Mouse (Mus musculus): Measurements from ENCODE around the gene Trappc5. TPM values are rescaled to one million over a fixed set of nuclear protein-coding genes. Genes with fewer than 3 reads are reported as not detected.

The Trappc5 gene
- polyA plus RNA-seq, 1 experiment = 14.2 TPM

DNA sequence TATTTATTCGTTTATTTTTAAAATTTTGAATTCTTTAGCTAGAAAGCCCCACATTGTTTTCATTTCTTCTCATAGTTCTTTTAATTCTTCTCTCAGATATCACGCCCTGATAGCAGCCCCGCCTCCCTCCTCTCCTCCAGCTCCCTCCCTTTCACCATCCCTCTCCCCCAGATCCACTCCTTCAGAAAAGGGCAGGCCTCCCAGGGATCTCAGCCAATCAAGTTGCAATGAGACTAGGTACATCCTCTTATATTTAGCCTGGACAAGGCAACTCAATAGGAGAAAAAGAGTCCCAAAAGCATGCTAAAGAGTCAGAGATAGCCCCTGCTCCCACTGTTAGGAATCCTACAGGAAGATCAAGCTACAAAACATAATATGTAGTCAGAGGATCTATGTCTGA lies 1.4 kb upstream of the Trappc5 start:
- TF ChIP-seq CTCF (IDR thresholded peaks at IDR 0.05; ENCODE audit: low read depth, low read length) (no peak), POLR2A (IDR thresholded peaks at IDR 0.05; ENCODE audit: borderline replicate concordance, low read depth, low read length) (no peak)
- Histone ChIP-seq H3K4me1 (ENCODE audit: control insufficient read depth, insufficient read depth, low read length) (peaks cover 10% of the 10 kb centered on the region), H3K27ac (ENCODE audit: insufficient read depth, low read depth, low read length) (no peak overlapping the region), H3K4me3 (ENCODE audit: insufficient read depth, low read length) (no peak overlapping the region)

DNA sequence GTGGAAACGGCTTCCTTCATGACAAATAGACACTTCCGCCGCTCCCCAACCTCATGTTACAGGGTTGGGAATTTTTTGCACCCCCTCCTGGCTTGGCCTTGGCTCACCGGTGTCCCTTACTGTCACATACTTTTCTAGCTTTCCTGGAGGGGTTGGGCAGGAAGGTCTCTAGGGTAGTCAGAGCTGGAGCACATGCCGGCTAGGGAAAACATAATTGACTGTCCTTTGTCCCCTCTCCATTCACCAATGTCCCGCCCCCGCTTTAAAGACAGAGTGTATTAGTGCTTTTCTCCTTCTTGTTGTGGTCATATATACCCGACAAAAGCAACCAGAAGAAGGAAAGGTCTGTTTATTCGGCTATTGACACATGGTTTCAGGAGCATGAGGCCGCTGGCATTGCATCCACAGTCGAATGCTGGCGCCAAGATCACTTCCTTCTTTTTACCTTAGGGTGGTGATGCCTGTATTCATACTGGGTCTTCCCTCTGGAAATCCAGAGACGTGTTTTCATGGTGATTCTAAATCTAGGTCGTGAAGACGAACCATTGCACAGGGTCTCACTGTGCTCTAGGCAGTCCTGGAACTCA lies 987 bp downstream of the Trappc5 start:
- Histone ChIP-seq H3K4me1 (ENCODE audit: control insufficient read depth, insufficient read depth, low read length) (peaks cover 6% of the 10 kb centered on the region), H3K4me3 (ENCODE audit: insufficient read depth, low read length) (peak overlapping the region; percentile 93), H3K27ac (ENCODE audit: insufficient read depth, low read depth, low read length) (peak overlapping the region; percentile 81)
- TF ChIP-seq CTCF (IDR thresholded peaks at IDR 0.05; ENCODE audit: low read depth, low read length) = no peak
- TF ChIP-seq POLR2A (IDR thresholded peaks at IDR 0.05; ENCODE audit: borderline replicate concordance, low read depth, low read length) = no peak

DNA sequence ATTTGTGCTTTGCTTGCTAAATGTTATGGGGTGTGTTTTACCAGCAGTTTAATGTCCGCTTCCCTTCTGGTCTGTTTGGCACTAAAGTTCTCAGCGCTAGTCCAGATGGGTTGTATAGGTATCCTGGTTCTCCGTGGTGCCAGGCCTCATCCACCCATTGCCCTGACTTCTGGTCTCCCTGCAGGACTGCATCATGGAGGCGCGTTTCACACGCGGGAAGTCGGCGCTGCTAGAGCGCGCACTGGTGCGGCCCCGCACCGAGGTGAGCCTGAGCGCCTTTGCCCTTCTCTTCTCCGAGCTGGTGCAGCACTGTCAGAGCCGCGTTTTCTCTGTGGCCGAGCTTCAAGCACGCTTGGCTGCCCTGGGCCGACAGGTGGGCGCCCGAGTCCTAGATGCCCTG lies 2.7 kb downstream of the Trappc5 start:
- Histone ChIP-seq H3K27ac (ENCODE audit: insufficient read depth, low read depth, low read length) (no peak overlapping the region), H3K4me3 (ENCODE audit: insufficient read depth, low read length) (no peak overlapping the region), H3K4me1 (ENCODE audit: control insufficient read depth, insufficient read depth, low read length) (peaks cover 3% of the 10 kb centered on the region; the same call in 1 of the 2 replicates)
- TF ChIP-seq POLR2A (IDR thresholded peaks at IDR 0.05; ENCODE audit: borderline replicate concordance, low read depth, low read length) (no peak), CTCF (IDR thresholded peaks at IDR 0.05; ENCODE audit: low read depth, low read length) (no peak)

DNA sequence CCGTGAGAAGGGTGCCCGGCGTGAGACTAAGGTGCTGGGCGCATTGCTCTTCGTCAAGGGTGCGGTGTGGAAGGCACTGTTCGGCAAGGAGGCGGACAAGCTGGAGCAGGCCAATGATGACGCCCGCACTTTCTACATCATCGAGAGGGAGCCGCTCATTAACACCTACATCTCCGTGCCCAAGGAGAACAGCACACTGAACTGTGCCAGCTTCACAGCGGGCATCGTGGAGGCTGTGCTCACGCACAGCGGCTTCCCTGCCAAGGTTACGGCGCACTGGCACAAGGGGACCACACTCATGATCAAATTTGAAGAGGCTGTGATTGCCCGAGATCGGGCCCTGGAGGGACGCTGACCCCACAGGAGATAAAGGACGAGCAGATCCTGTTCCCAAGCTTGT lies 3.1 kb downstream of the Trappc5 start:
- no peak for TF ChIP-seq POLR2A (IDR thresholded peaks at IDR 0.05; ENCODE audit: borderline replicate concordance, low read depth, low read length)
- no peak for TF ChIP-seq CTCF (IDR thresholded peaks at IDR 0.05; ENCODE audit: low read depth, low read length)
- peaks cover 3% of the 10 kb centered on the region; the same call in 1 of the 2 replicates for H3K4me1 ChIP-seq (ENCODE audit: control insufficient read depth, insufficient read depth, low read length)
- no peak overlapping the region for H3K27ac ChIP-seq (ENCODE audit: insufficient read depth, low read depth, low read length)
- H3K4me3 ChIP-seq (ENCODE audit: insufficient read depth, low read length) = no peak overlapping the region

DNA sequence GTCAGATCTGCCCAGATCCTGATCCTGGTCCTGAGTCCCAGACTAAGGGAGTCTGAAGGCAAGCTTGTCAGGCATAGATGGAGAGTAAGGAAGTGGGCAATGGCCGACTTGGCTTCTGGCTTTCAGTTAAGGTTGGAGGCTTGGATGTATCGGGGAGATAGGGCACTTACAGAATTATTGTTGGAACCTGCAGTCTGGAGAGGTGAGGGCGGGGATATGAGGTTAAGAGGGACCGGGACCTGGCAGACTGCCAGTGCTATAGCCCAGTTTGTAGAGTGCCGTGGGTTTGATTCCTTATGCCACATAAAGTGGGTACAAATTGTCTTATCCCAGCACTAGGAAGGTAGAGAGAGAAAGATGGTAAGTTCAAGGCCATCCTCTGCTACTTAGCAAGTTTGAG lies 3.6 kb downstream of the Trappc5 start:
- H3K4me3 ChIP-seq (ENCODE audit: insufficient read depth, low read length) = no peak overlapping the region
- TF ChIP-seq CTCF (IDR thresholded peaks at IDR 0.05; ENCODE audit: low read depth, low read length) (no peak), POLR2A (IDR thresholded peaks at IDR 0.05; ENCODE audit: borderline replicate concordance, low read depth, low read length) (no peak)
- H3K27ac ChIP-seq (ENCODE audit: insufficient read depth, low read depth, low read length) = no peak overlapping the region
- peaks cover 3% of the 10 kb centered on the region; the same call in 1 of the 2 replicates for H3K4me1 ChIP-seq (ENCODE audit: control insufficient read depth, insufficient read depth, low read length)

DNA sequence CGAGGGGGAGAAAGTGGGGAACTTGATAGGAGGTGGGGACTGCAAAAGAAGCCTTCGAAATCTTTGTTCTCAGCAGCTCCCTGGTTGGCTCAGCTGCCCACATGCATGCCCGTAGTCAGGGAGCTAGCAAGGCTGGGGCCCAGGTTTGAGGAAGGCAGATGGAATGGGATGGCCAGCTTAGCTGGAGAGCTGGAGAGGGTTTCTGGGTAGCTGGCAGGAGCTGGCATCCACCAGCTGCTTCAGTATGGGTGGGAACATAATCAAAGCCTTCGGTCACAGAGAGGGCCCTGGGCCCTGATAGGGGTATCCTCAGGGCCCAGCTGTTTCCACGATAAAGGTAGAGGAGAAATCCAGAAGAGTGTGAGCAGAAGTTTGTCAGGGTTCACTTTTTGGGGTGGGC lies 6.3 kb downstream of the Trappc5 start:
- H3K4me1 ChIP-seq (ENCODE audit: control insufficient read depth, insufficient read depth, low read length) = no peaks in the 10 kb centered on the region
- no peak overlapping the region for H3K27ac ChIP-seq (ENCODE audit: insufficient read depth, low read depth, low read length)
- no peak overlapping the region for H3K4me3 ChIP-seq (ENCODE audit: insufficient read depth, low read length)
- no peak for TF ChIP-seq POLR2A (IDR thresholded peaks at IDR 0.05; ENCODE audit: borderline replicate concordance, low read depth, low read length)
- no peak for TF ChIP-seq CTCF (IDR thresholded peaks at IDR 0.05; ENCODE audit: low read depth, low read length)

DNA sequence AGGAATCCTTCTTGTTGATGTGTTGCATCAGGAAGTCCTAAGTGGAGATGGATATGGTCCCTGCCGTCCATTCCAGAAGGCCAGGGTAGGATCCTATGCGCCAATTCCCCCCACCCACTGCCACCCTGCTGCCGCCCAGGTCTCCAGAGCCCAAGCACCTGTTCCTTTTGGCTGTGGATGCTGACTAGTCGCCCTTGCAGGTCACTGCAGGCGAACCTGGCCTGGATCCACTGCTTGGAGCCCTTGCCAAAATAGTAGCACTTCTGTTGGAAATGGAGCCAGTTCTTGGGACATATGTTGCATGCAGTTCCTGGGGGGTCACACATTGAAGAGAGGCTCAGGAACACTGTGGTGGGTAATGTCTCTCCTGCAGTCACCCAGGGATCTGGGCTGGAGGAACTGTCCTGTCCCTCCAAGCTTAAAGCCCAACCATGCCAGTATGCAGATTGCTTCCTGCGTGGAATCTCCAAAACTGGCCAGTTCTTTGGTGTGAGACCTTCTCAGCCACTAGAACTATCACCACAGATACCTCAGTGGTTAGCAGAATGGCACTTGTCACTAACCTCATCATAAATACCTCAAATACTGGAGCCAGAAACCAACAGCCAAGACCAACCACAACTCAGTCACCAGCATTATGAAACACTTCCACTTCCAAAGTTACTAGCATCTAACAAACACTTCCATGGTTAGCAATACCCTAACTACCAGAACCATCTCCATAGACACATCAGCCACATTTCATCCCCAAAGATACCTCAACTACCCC lies 7.5 kb downstream of the Trappc5 start:
- Histone ChIP-seq H3K27ac (ENCODE audit: insufficient read depth, low read depth, low read length) (no peak overlapping the region), H3K4me1 (ENCODE audit: control insufficient read depth, insufficient read depth, low read length) (no peaks in the 10 kb centered on the region), H3K4me3 (ENCODE audit: insufficient read depth, low read length) (no peak overlapping the region)
- TF ChIP-seq CTCF (IDR thresholded peaks at IDR 0.05; ENCODE audit: low read depth, low read length) = no peak
- no peak for TF ChIP-seq POLR2A (IDR thresholded peaks at IDR 0.05; ENCODE audit: borderline replicate concordance, low read depth, low read length)

DNA sequence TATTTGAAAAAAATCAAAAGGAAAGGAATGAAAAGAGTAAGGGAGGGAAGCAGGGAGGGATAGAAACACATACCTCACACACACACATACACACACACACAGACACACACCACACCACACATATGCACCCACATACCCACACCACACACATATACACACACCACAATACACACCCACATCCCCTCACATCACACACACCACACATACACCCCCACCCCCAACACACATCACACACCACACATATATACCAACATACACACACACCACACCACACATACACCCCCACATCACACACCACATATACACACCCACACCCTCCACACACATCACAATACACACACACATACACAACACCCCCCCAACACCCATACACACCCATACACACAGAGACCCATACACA lies 8.4 kb downstream of the Trappc5 start:
- Histone ChIP-seq H3K27ac (ENCODE audit: insufficient read depth, low read depth, low read length) (no peak overlapping the region), H3K4me1 (ENCODE audit: control insufficient read depth, insufficient read depth, low read length) (no peaks in the 10 kb centered on the region), H3K4me3 (ENCODE audit: insufficient read depth, low read length) (no peak overlapping the region)
- TF ChIP-seq POLR2A (IDR thresholded peaks at IDR 0.05; ENCODE audit: borderline replicate concordance, low read depth, low read length) = no peak
- TF ChIP-seq CTCF (IDR thresholded peaks at IDR 0.05; ENCODE audit: low read depth, low read length) = no peak

DNA sequence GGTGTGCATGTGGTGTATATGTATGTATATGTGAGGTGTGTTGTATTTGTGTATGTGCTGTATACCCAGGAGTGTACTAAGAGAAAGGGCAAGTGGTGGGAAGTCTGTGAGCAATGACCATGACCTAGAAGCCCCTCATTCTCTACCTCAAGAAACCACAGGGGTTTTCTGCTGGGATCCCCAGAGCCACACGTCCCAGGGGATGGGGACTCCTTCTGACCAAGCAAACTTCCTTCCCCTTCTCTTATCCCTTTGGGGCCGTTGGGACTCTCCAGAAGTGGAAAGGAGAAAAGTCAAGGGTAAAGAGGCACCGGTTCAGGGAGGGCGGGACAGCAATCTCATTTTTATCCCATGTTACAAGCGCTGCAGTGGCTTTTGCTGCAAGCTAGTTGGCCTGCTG lies 9.3 kb downstream of the Trappc5 start:
- Histone ChIP-seq H3K4me1 (ENCODE audit: control insufficient read depth, insufficient read depth, low read length) (no peaks in the 10 kb centered on the region), H3K27ac (ENCODE audit: insufficient read depth, low read depth, low read length) (no peak overlapping the region), H3K4me3 (ENCODE audit: insufficient read depth, low read length) (no peak overlapping the region)
- TF ChIP-seq POLR2A (IDR thresholded peaks at IDR 0.05; ENCODE audit: borderline replicate concordance, low read depth, low read length) (no peak), CTCF (IDR thresholded peaks at IDR 0.05; ENCODE audit: low read depth, low read length) (no peak)

DNA sequence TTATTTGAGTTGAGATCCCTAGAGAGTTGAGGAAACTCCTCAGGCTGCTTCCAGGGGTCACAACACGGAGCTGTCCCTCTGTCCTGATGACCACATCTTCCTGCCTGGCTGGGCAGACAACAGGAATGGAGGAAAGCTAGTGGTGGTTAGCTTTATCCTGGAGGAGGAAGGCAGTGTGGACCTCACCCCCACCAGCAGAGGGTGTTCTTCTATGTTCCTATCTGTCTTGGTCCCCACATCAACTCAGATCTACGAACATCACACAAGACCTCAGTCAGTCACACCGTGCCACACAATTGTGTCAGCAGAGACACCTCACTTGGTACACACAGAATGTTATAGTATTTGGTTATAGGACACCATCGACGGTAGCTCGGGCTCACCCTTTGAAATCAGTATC lies 11.4 kb downstream of the Trappc5 start:
- no peak for TF ChIP-seq POLR2A (IDR thresholded peaks at IDR 0.05; ENCODE audit: borderline replicate concordance, low read depth, low read length)
- Histone ChIP-seq H3K4me3 (ENCODE audit: insufficient read depth, low read length) (no peak overlapping the region), H3K27ac (ENCODE audit: insufficient read depth, low read depth, low read length) (no peak overlapping the region), H3K4me1 (ENCODE audit: control insufficient read depth, insufficient read depth, low read length) (no peaks in the 10 kb centered on the region)
